Mouse (Mus musculus): Measurements from ENCODE around the gene Pald1. TPM values are rescaled to one million over a fixed set of nuclear protein-coding genes. Genes with fewer than 3 reads are reported as not detected.

Gene Pald1
- polyA plus RNA-seq, 1 experiment from 2014 or later, result 35.7 TPM

DNA sequence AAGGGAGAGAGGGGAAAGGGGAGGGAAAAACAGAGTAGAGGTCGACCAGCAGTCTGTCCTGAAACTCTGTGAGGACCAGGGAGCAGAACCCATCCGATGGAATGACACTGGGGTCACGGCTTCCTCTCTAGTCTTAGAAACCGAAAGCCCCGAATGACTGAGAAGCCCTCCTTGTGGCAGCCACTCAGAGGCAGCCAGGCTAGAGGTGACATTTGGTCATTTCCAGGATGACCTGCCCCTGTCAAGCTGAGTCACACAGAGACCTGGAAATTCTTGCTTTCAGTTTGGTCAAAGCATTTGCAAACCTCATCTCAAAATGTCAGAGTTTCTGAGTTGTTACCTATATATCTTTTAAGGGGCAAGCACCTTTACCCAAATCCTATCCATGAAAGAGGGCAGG is 102.2 kb downstream of the Pald1 start:
- 77% methylated on average over 5 of the region's 5 CpGs for WGBS
- H3K9me3 ChIP-seq, result no peaks in the 10 kb centered on the region
- no peak overlapping the region for H3K4me3 ChIP-seq
- no peak overlapping the region for H3K27ac ChIP-seq
- peaks cover 9% of the 10 kb centered on the region; the same call in 1 of the 2 replicates for H3K4me1 ChIP-seq (replicated peaks)
- DNase-seq (ENCODE audit: low spot score), result no peak
- no peaks in the 10 kb centered on the region for H3K27me3 ChIP-seq (ENCODE audit: insufficient read depth, poor library complexity, severe bottlenecking)
- no peaks in the 10 kb centered on the region for H3K36me3 ChIP-seq

DNA sequence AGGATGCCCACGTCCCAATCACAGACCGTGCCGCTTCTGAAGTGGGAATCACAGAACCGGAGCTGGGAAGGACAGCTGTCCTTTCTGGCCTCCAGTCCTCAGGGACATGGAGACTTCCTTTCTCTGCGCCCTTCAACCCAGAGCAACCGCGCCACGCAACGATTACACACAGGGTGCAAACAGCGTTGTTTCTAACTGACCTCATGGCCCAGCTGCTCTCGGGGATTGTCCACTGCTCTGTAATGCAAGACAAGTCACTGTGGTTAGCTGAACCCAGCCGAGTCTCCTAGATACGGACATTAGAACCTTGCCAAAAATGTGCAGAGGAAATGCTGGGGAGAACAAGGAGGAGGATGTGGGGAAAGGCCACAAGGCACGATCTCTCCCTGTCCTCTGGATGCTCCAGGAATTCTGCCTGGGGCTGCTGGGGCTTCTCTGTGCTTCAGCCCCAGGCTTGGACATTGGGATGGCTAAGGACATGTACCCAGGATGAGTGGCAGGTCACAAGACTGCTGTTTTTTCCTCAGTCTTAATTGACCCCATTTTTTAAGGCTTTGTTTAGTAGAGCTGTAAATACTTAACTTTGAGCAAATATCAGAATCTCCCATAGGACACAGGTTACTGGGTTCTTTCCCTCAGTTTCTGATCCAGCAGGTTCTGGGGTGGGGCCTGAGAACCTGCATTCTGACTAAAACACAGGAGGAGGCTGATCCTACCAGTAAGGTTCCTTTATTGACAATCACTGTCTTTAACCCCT is 105.2 kb downstream of the Pald1 start:
- H3K36me3 ChIP-seq, result no peaks in the 10 kb centered on the region
- H3K9me3 ChIP-seq, result no peaks in the 10 kb centered on the region
- WGBS, result 60% methylated on average over 14 of the region's 14 CpGs
- H3K4me3 ChIP-seq, result no peak overlapping the region
- peaks cover 25% of the 10 kb centered on the region for H3K27me3 ChIP-seq (ENCODE audit: insufficient read depth, poor library complexity, severe bottlenecking)
- H3K4me1 ChIP-seq (replicated peaks), result peaks cover 32% of the 10 kb centered on the region
- no peak for DNase-seq (ENCODE audit: low spot score)
- 0 out of 2 replicates have a peak overlapping the region, but pooled peaks have one; percentile 50 for H3K27ac ChIP-seq

DNA sequence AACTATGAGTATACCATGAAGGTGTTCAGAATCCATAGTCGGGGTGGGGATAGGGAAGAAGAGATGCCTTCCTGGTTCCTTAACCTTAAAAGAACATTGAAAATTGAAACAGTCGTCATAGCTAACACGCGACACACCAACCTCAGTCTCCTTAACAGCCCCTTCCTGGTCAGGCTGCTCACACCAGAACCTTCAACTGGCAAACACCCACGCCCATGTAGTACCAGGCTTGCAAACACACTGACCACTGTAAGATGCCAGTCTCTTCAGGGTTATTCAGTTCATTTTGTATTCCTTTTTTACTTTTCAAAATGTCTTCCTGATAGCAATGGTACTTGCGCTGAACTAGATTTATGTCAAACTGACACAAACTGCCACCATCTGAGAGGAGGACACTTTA is 106.3 kb downstream of the Pald1 start:
- H3K36me3 ChIP-seq, result no peaks in the 10 kb centered on the region
- WGBS, result 88% methylated on average over 6 of the region's 6 CpGs
- peaks cover 41% of the 10 kb centered on the region for H3K4me1 ChIP-seq (replicated peaks)
- no peak overlapping the region for H3K4me3 ChIP-seq
- peaks cover 35% of the 10 kb centered on the region for H3K27me3 ChIP-seq (ENCODE audit: insufficient read depth, poor library complexity, severe bottlenecking)
- DNase-seq (ENCODE audit: low spot score), result no peak
- no peak overlapping the region for H3K27ac ChIP-seq
- H3K9me3 ChIP-seq, result no peaks in the 10 kb centered on the region

DNA sequence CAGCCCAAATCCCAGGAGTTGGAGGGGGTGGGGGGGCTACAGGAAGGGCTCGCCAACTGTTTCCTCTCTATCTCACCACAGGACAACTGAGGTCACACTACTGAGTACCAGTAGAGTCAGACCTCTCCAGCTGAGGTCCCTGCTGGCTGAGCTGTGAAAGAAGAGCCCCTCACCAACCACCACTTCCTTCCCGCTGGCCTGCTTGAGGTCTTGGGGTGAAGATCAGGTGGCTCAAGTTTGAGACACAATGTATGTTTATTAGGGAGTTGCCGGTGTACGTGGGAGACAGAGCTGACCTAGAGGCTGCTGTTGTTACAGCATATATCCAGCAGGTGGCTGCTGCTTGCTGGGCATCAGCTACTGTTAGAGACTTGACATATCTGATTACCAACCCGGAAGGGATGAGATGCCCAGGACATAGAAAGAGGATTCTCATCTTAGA is 107.6 kb downstream of the Pald1 start:
- H3K4me1 ChIP-seq (replicated peaks), result peaks cover 41% of the 10 kb centered on the region
- WGBS, result 5% methylated on average over 5 of the region's 5 CpGs
- H3K36me3 ChIP-seq, result no peaks in the 10 kb centered on the region
- peak; percentile 62 for DNase-seq (ENCODE audit: low spot score)
- no peak overlapping the region for H3K4me3 ChIP-seq
- H3K27ac ChIP-seq, result peak overlapping the region; percentile 25
- no peaks in the 10 kb centered on the region for H3K9me3 ChIP-seq
- H3K27me3 ChIP-seq (ENCODE audit: insufficient read depth, poor library complexity, severe bottlenecking), result peaks cover 45% of the 10 kb centered on the region

DNA sequence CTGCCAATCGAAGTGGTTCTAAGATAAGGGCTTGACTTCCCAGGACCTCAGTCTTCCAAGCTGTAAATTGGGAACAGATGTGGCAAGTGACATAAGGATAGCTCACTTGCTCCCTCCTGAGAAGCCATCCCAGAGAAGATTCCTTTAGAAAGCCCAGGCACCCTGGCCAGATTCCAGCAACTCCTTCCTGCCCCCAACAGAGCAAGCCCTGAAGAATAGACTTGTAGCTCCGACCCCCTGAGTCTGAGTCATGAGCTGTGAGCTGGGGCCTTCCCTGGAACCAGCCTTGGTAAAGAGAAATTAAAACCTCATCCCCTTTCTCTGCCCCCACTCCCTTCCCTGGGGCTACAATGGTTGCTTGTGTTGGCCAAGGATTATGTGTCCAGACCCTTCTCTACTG is 108.8 kb downstream of the Pald1 start:
- no peaks in the 10 kb centered on the region for H3K9me3 ChIP-seq
- H3K4me3 ChIP-seq, result no peak overlapping the region
- peaks cover 46% of the 10 kb centered on the region for H3K27me3 ChIP-seq (ENCODE audit: insufficient read depth, poor library complexity, severe bottlenecking)
- no peaks in the 10 kb centered on the region for H3K36me3 ChIP-seq
- DNase-seq (ENCODE audit: low spot score), result no peak
- peaks cover 41% of the 10 kb centered on the region for H3K4me1 ChIP-seq (replicated peaks)
- WGBS, result 68% methylated on average over 2 of the region's 2 CpGs
- no peak overlapping the region for H3K27ac ChIP-seq

DNA sequence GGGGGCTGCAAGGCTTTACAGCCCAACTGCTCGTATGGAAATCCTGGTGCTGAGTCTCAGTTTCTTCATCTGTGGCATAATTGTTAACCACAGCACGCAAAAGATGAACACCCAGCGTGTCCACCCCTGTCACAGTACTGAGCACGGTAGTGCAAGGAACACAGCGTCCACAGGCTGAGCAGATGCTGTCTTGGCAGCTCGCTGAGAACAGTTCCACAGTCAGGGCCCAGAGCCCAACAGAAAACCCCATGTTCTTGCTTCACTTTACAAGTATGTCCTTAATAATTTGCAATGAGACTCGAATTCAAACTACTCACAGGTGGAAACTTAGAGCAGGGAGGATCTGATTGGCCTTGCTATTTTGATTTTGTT is 109.5 kb downstream of the Pald1 start:
- H3K4me3 ChIP-seq, result peak overlapping the region; percentile 69
- H3K27ac ChIP-seq, result peak overlapping the region; percentile 84
- DNase-seq (ENCODE audit: low spot score), result no peak
- H3K27me3 ChIP-seq (ENCODE audit: insufficient read depth, poor library complexity, severe bottlenecking), result peaks cover 46% of the 10 kb centered on the region
- WGBS, result 49% methylated on average over 7 of the region's 7 CpGs
- peaks cover 41% of the 10 kb centered on the region for H3K4me1 ChIP-seq (replicated peaks)
- no peaks in the 10 kb centered on the region for H3K36me3 ChIP-seq
- H3K9me3 ChIP-seq, result no peaks in the 10 kb centered on the region

DNA sequence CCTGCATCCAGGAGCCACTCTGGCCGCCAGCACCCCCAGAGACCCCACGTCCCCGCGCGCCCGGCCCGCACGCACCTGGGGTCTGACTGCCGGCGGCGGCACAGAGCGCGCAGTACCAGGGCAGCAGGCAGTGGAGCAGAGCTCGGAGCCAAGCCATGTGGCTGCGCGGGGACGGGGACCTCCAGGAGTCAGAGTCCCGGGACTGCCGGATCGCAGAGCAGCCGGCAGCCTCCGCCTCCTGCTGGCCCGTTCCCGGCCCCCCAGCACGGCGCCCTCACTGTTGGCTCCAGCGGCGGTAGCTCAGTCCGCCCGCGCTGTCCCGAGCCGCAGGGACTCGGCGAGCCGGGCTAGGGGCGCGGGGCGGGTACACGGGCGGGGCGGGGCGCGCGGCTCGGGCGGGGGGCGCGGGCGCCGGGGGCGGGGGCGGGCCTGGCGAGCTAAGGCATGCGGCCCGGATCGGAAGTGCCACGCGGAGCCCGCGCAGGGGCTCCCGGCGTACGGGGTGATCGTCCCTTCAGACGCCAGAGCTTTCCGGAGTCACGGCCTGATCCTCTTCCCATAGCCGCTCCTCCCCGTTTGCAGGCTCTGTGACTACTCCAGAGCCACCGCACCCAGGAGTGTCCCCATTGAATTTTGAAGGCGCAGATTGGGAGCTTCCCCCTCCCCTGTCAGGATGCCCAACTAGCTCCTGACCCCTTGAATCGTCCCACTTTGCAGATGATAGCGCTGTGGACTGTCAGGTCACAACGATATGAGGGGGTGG is 110.1 kb downstream of the Pald1 start, which contains the start of gene Adamts14:
TSS of gene Adamts14 (minus strand) at position 358 of the 763 bp plus-strand sequence.
- H3K9me3 ChIP-seq, result no peaks in the 10 kb centered on the region
- H3K27me3 ChIP-seq (ENCODE audit: insufficient read depth, poor library complexity, severe bottlenecking), result peaks cover 46% of the 10 kb centered on the region
- under 1% methylated on average over 62 of the region's 75 CpGs for WGBS
- peaks cover 41% of the 10 kb centered on the region for H3K4me1 ChIP-seq (replicated peaks)
- H3K36me3 ChIP-seq, result no peaks in the 10 kb centered on the region
- DNase-seq (ENCODE audit: low spot score), result peak; percentile 61
- peak within 1 kb of the TSS; percentile 84 for H3K27ac ChIP-seq
- peak within 1 kb of the TSS; percentile 69 for H3K4me3 ChIP-seq

DNA sequence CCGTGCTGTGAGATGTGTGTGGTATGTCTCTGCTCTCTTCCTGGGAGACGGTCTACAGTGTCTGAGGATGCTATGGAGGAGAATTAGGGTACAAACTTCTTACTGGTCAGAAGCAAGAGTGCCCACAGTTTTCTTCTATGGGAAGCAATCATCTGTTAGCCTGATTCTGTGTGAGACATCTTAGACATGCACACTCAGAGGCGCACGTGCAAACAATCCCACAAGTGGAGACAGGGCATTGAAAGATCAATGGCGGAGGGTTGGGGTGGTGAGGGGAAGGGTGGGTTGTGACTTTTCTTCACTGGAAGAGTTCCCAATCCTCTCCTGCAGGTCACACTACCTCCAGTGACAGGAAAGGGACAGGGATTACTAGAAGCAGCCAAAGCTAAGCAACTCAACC is 110.7 kb downstream of the Pald1 start:
- Histone ChIP-seq H3K27me3 (ENCODE audit: insufficient read depth, poor library complexity, severe bottlenecking) (peaks cover 46% of the 10 kb centered on the region), H3K27ac (peak overlapping the region; percentile 84)
- DNase-seq (ENCODE audit: low spot score), result no peak

DNA sequence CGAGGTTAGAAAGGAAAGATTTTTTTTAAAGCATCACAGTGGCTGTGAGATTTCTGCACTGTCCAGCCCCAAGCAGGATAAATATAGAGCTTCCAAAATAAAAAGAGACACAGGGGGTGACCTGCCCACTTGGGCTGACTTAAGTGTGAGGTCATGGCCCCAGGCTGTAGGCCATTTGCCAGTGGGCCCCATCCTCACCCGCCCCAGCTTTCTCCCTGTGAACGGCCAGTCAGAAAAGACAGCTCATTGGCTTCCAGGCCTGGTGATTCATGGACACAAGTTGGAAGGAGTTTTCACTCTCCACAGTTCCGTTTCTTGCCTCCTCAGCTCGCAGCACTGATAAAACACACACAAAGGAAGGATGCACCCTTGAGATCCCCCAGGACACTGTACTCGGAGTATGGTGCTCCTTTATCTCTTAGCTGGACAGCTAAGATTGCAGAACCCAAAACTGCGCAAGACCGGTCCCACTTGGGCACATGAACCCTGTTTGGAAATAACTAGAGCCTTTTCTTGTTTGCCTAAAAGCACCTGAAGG is 111.2 kb downstream of the Pald1 start:
- Histone ChIP-seq H3K36me3 (no peaks in the 10 kb centered on the region), H3K27me3 (ENCODE audit: insufficient read depth, poor library complexity, severe bottlenecking) (peaks cover 46% of the 10 kb centered on the region), H3K27ac (no peak overlapping the region), H3K9me3 (no peaks in the 10 kb centered on the region), H3K4me1 (replicated peaks) (peaks cover 36% of the 10 kb centered on the region), H3K4me3 (no peak overlapping the region)
- WGBS, result 48% methylated on average over 8 of the region's 8 CpGs
- DNase-seq (ENCODE audit: low spot score), result no peak

More for the DNA sequence above, 110.7 kb downstream of the Pald1 start:
- H3K4me3 ChIP-seq, result peak overlapping the region; percentile 69
- WGBS, result 39% methylated on average over 5 of the region's 5 CpGs
- no peaks in the 10 kb centered on the region for H3K9me3 ChIP-seq
- H3K36me3 ChIP-seq, result no peaks in the 10 kb centered on the region
- H3K4me1 ChIP-seq (replicated peaks), result peaks cover 36% of the 10 kb centered on the region

Other genes with a start within 250 kb of the Pald1 start
- 64.8 and 73.0 TPM in 2 replicates for gene Sgpl1, start 235.8 kb downstream of the Pald1 start, polyA plus RNA-seq (2016; fragmentation: Nextera tagmentation; extraction: Ambion mirVana)
- 0.16 and 0.25 TPM in 2 replicates for gene Tbata, start 211.6 kb downstream of the Pald1 start, polyA plus RNA-seq (2016; fragmentation: Nextera tagmentation; extraction: Ambion mirVana)
- 0.26 and 0.43 TPM in 2 replicates for gene Adamts14, start 110.1 kb downstream of the Pald1 start, polyA plus RNA-seq (2016; fragmentation: Nextera tagmentation; extraction: Ambion mirVana)
- gene Prf1, start 85.7 kb downstream of the Pald1 start, polyA plus RNA-seq (2016; fragmentation: Nextera tagmentation; extraction: Ambion mirVana), result not detected in 2 replicates
- gene Nodal, start 34.4 kb upstream of the Pald1 start, polyA plus RNA-seq (2016; fragmentation: Nextera tagmentation; extraction: Ambion mirVana), result 0.12 and 0.24 TPM in 2 replicates
- 76.8 and 86.0 TPM in 2 replicates for gene Eif4ebp2, start 69.1 kb upstream of the Pald1 start, polyA plus RNA-seq (2016; fragmentation: Nextera tagmentation; extraction: Ambion mirVana)
- gene Lrrc20, start 92.3 kb upstream of the Pald1 start, polyA plus RNA-seq (2016; fragmentation: Nextera tagmentation; extraction: Ambion mirVana), result 9.8 and 13.5 TPM in 2 replicates
- 0.09 and 0.19 TPM in 2 replicates for gene Npffr1, start 212.0 kb upstream of the Pald1 start, polyA plus RNA-seq (2016; fragmentation: Nextera tagmentation; extraction: Ambion mirVana)